Mouse (Mus musculus): ENCODE measurements around the gene Dgke.
"Not testable (repeated sequence)": the region's sequence is repeated elsewhere in the genome, so short reads cannot be mapped to it uniquely, and the experiment has no call there.

The Dgke gene

GRCm38 (mm10) chr11:89076370-89076821 is 9.7 kb upstream of the Dgke start:
- intact Hi-C loops (cut with DNase I): no loop called here

DNA sequence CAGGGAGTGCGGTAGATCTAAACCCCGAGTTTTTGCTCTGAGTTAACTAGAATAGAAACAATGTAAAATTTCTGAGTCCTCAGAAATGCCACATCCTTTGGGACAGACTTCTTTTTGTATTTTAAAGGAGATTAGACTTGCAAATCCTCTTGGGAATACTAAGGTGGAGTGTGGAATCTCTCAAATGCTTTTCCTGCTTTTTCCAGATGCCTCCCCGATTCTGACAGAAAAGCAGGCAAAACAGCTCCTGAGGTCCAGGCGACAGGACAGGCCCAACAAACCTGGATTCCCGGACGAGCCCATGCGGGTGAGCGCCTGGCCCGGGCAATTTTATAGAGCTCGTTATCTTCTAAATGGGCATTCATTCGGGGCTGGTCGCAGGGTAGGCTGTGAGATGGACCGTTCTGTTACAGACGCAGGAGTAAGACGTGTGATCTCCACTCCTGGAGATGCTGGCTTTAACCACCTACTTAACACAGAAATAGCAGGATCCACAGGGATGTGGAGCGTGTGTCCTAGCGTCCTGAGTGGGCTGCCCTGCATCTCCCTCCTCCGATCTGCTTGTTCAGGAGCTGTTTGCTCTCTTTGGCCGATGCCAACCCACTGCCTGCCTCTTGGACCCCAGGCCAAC is 8.2 kb upstream of the Dgke start:
- intact Hi-C loops (cut with DNase I): no loop called here

GRCm38 (mm10) chr11:89073541-89073940 is 6.9 kb upstream of the Dgke start, which contains the start of gene Gm525:
Gene Gm525, plus strand, starts transcription at chr11:89073841.
- intact Hi-C loops (cut with DNase I): no loop called here

DNA sequence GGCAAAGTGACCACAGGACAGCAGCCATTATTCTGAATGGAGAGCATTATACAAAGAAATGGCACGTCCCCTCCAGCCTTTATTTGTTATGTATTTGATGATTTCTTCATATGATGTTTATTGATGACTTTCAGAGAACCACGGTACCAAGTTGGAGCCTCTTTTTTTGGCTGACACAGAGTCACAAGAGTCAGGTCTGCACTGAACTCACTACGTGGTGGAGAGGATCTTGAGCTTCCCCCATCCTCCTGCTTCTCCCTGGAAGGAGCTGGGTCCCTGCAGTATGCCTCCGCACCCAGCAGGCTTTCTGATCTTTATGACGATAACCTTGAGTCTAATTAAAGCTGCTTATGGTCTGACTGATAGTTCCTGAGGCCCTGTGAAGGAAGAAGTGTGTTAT is 4.9 kb upstream of the Dgke start:
- intact Hi-C loops (cut with DNase I): no loop called here

DNA sequence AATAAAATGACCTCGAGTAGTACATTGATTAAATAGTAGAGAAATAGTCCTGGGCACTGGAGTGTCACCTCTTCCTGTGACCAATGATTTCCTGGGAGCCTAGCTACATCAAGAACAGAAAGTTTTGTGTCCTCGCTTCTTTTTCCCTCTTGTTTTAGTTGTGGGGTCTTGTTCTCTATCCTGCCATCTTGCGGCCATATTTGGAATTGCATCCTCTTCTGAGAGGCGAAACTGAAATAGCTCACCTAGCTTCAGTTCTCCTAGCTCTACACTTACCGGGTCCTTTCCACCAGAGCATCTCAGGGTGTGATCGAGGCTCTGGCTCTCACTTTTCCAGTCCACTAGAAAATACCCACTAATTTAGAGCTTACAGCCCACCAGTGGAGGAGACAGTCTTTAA is 2.7 kb upstream of the Dgke start:
- intact Hi-C loops (cut with DNase I): no loop called here

DNA sequence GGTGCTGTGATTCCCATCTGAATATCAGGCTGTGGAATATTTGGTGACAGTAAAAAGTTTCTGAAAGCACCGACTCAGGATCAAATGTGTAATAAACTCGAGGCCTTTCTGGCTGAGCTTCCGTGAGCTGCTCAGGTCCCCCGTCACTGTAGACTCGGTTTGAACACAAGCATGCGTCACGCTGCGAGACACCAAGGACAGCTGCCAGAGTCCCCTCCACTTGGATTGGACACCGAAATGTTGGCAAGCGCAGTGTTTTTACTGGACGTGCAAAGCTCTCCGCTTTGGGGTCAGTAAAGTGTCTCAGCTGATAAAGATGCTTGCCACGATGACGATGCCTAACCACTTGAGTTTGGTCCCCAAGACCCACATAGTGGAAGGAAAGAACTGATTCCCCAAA is 2.0 kb upstream of the Dgke start:
- intact Hi-C loops (cut with DNase I): no loop called here

- intact Hi-C loops (cut with DNase I): no loop called here
These were observed 1.3 kb upstream of the Dgke start for GRCm38 (mm10) chr11:89067871-89068490.

GRCm38 (mm10) chr11:89067301-89067822 is 712 bp upstream of the Dgke start:
- intact Hi-C loops (cut with DNase I): no loop called here

- intact Hi-C loops (cut with DNase I): no loop called here
These were observed 524 bp downstream of the Dgke start for GRCm38 (mm10) chr11:89066126-89066525.

GRCm38 (mm10) chr11:89065297-89065696 is 1.4 kb downstream of the Dgke start:
- intact Hi-C loops (cut with DNase I): no loop called here

GRCm38 (mm10) chr11:89064312-89064711 is 2.3 kb downstream of the Dgke start:
- intact Hi-C loops (cut with DNase I): no loop called here

DNA sequence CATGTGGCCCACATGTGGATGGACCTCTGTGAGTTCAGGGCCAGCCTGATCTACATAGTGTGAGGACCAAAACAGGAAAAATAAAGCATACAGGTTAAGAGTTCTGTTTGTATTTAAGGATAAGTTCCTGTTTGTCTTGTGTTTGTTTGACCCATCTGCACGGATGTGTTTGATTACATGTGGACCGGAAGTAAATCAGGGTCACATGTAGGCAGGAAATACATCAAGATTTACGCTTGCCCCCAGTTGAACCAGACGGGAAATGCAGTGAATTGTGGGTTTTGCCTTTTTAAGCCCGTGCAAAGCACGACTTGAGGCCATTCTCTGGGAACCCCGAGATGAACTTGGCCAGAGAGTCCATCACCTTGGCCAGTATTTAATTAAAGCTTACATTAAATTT is 5.3 kb downstream of the Dgke start:
- intact Hi-C loops (cut with DNase I): no loop called here

- intact Hi-C loops (cut with DNase I): no loop called here
These were observed 6.1 kb downstream of the Dgke start for GRCm38 (mm10) chr11:89060423-89061089.

GRCm38 (mm10) chr11:89059919-89060422 is 6.7 kb downstream of the Dgke start:
- intact Hi-C loops (cut with DNase I): no loop called here

- intact Hi-C loops (cut with DNase I): no loop called here
These were observed 8.0 kb downstream of the Dgke start for GRCm38 (mm10) chr11:89058515-89059270.

DNA sequence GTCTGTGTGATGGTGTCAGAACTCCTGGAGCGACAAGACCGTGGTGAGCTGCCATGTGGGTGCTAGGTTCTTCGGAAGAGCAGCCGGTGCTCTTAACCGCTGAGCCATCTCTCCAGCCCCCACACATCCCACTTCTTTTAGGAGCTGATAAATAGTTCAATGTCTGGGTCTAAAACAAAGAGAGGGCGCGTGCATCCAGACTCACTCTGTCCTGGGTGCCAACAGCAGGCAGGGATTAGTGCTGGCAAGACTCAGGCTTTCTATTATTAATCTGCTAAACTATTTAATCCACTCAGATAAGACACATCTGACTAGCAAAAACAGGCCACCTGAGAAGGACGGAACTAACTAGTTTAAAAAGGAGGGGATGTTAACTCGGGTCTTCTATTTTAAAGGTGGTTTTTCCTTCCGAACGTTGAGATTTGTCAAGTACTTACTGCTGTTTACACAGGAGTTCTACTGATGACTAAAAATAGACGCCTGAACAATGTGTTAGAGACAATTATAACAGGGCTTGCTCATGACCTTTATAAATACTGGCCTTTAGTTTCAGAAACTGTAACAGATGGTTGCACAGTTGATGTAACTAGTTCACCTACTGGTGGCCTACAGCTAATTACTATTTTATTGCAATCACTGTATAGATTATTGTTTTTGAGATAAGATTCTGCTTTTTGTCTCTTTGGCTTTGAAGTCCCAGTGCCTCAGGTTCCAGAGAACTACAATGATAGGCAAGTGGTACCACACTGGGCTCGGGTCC is 10.5 kb downstream of the Dgke start:
- intact Hi-C loops (cut with DNase I): no loop called here

DNA sequence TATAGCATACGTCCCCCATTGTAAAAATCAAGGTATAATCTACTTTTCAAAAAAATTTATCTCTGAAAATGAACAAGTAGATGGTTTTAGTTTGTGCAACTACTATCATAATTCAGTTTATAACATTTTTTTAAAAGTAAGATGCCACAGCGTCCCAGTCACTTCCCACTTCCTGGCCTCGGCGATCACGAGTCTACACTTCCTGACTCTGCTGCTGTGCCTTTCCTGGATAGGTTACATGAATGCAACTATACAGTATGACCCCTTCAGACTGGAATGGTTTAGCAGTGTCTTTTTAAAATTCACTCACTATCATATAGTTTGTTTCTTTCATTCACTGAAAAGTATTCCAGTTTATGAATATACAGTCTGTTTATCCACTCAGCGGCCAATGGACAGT is 14.9 kb downstream of the Dgke start:
- intact Hi-C loops (cut with DNase I): no loop called here

GRCm38 (mm10) chr11:89046021-89046420 is 20.6 kb downstream of the Dgke start:
- intact Hi-C loops (cut with DNase I): no loop called here

DNA sequence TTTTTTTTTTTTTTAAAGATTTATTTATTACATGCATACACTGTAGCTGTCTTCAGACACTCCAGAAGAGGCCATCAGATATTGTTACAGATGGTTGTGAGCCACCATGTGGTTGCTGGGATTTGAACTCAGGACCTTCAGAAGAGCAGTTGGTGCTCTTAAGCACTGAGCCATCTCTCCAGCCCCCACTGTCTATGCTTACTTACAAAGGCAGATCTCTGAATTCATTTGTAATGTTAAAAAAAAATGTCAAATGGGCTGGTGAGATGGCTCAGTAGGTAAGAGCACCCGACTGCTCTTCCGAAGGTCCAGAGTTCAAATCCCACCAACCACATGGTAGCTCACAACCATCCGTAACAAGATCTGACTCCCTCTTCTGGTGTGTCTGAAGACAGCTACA is 21.1 kb downstream of the Dgke start:
- intact Hi-C loops (cut with DNase I): not testable (repeated sequence)

DNA sequence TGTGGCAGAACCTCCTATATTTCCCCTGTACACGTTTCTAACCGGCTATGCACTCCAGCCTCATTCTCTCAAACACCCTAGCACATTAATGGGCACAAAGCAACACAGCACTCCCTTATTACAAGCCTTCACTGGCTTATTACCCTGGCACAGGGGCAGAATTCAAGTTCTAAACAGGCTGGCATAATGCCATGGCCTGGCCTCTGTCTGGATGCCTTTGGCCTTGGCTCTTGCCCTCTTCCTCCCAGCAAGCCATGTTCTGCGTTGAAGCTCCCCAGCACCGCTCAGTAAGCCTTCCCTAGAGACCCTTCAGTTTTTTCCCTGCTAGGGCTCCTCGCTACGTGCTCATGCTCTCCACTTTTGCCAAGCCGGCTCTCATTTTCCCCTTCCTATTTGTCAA is 23.6 kb downstream of the Dgke start:
- intact Hi-C loops (cut with DNase I): no loop called here

DNA sequence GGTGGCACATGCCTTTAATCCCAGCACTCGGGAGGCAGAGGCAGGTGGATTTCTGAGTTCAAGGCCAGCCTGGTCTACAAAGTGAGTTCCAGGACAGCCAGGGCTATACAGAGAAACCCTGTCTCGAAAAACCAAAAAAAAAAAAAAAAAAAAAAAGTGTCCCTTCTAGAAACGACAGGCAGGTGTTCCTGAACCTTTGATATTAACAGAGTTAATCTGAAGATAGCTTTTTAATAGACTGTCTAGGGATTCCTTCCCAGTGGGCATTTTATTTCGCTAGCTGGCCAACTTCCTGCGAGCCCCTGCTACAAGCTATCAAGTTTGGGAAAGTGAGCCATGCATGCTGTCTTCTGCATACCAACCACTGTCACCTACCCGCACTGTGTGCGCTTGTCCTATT is 25.6 kb downstream of the Dgke start:
- intact Hi-C loops (cut with DNase I): not testable (repeated sequence)
